Comparison of ENCODE assay signal across 8 mouse cellular contexts in the genomic region with DNA sequence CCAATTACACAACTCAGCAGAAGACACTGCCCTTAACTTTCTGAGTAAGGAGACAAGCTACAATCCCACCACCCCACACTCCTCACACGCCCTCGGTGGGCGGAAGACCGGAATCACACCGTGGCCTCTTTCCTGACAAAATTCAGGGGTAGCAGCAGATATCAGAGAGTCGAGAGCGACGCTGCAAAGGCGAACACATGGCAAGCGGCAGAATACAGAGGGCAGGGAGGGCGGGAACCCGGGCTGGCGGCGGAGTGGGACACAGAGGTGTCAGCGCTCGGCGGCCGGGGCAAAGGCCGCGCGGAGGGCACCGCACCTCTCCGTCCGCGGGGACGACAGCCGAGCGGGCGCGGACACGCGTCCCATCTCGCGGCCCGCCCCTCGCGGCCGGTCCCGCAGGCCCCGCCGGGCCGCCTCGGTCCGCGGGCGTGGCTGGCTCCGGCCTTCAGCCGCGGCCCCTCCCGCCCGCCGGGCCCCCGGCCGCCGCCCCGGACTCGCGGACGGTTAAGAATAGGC. TPM values are rescaled to one million over a fixed set of nuclear protein-coding genes. Genes with fewer than 3 reads are reported as not detected.
DNase-seq lines count a peak whose midpoint lies in the region; ATAC-seq lines count a peak whose summit lies in the region.

No protein-coding gene starts in this region.

- H3K4me2 ChIP-seq in forebrain, embryonic 16.5 days (ENCODE audit: low read length) = peak overlapping the region; percentile 95
- peak overlapping the region; percentile 58 for H3K4me2 ChIP-seq in stomach, embryonic 15.5 days

- H3K4me3 ChIP-seq in forebrain, embryonic 16.5 days (replicated peaks; ENCODE audit: low read length) = peak overlapping the region; percentile 71
- H3K4me3 ChIP-seq in limb, embryonic 10.5 days = peak overlapping the region; percentile 87
- H3K4me3 ChIP-seq in midbrain, embryonic 10.5 days = peak overlapping the region; percentile 79
- peak overlapping the region; percentile 80 for H3K4me3 ChIP-seq in stomach, embryonic 15.5 days (replicated peaks)

- DNase-seq in left cerebral cortex, postnatal 36 days (ENCODE audit: low spot score in 2 of 2) = peak; percentile 12 to 24
- no peak for DNase-seq in left cerebral cortex, postnatal 25 days (ENCODE audit: low spot score in 2 of 2)
- DNase-seq in ZHBTc4 (ENCODE audit: low read depth, low spot score) = peak; percentile 66
- DNase-seq in limb, embryonic 10.5 days (ENCODE audit: low spot score) = peak; percentile 77
- DNase-seq in midbrain, embryonic 10.5 days (ENCODE audit: low spot score) = peak; percentile 69
- no peak for DNase-seq in urinary bladder, adult 18-20 months (ENCODE audit: low spot score in 2 of 2)

- H3K27me3 ChIP-seq in forebrain, embryonic 16.5 days (replicated peaks; ENCODE audit: control insufficient read depth, insufficient read depth, low read length) = no peaks in the 10 kb centered on the region
- H3K27me3 ChIP-seq in limb, embryonic 10.5 days (ENCODE audit: low read depth, poor library complexity, severe bottlenecking) = no peaks in the 10 kb centered on the region
- H3K27me3 ChIP-seq in midbrain, embryonic 10.5 days (ENCODE audit: low read depth, poor library complexity, severe bottlenecking) = no peaks in the 10 kb centered on the region
- no peaks in the 10 kb centered on the region for H3K27me3 ChIP-seq in stomach, embryonic 15.5 days (replicated peaks)

- WGBS in forebrain, embryonic 16.5 days = under 1% methylated on average over 42 of the region's 59 CpGs
- WGBS in limb, embryonic 10.5 days = 2% methylated on average over 58 of the region's 59 CpGs
- under 1% methylated on average over 57 of the region's 59 CpGs for WGBS in midbrain, embryonic 10.5 days
- under 1% methylated on average over 52 of the region's 59 CpGs for WGBS in stomach, embryonic 15.5 days

- peaks cover 17% of the 10 kb centered on the region for H3K4me1 ChIP-seq in forebrain, embryonic 16.5 days (replicated peaks; ENCODE audit: control insufficient read depth, insufficient read depth, low read length)
- peaks cover 36% of the 10 kb centered on the region for H3K4me1 ChIP-seq in limb, embryonic 10.5 days
- H3K4me1 ChIP-seq in midbrain, embryonic 10.5 days = peaks cover 38% of the 10 kb centered on the region
- H3K4me1 ChIP-seq in stomach, embryonic 15.5 days = peaks cover 14% of the 10 kb centered on the region; the same call in 1 of the 2 replicates

- intact Hi-C loops in left cerebral cortex, postnatal 36 days (cut with DNase I) = loop anchor here (5.0 kb wide), 1 partner anchor 38 kb away; no protein-coding TSS in a partner anchor
- intact Hi-C loops in left cerebral cortex, postnatal 25 days (cut with DNase I) = loop anchor here (5.0 kb wide), 2 partner anchors 97 to 157 kb away; partner anchors contain the start of gene Wdr77

- H3K27ac ChIP-seq in forebrain, embryonic 16.5 days (ENCODE audit: low read length) = peak overlapping the region; percentile 79
- peak overlapping the region; percentile 96 for H3K27ac ChIP-seq in limb, embryonic 10.5 days
- peak overlapping the region; percentile 95 for H3K27ac ChIP-seq in midbrain, embryonic 10.5 days (replicated peaks)
- H3K27ac ChIP-seq in stomach, embryonic 15.5 days = peak overlapping the region; percentile 91

- peak; percentile 71 for ATAC-seq in forebrain, embryonic 16.5 days
- peak; percentile 78 for ATAC-seq in stomach, embryonic 15.5 days (ENCODE audit: insufficient read depth, low FRiP score, low read depth)

- no peaks in the 10 kb centered on the region for H3K36me3 ChIP-seq in forebrain, embryonic 16.5 days (ENCODE audit: control insufficient read depth, insufficient read depth)
- no peaks in the 10 kb centered on the region for H3K36me3 ChIP-seq in limb, embryonic 10.5 days
- H3K36me3 ChIP-seq in midbrain, embryonic 10.5 days = no peaks in the 10 kb centered on the region
- no peaks in the 10 kb centered on the region for H3K36me3 ChIP-seq in stomach, embryonic 15.5 days

- no peaks in the 10 kb centered on the region for H3K9me3 ChIP-seq in forebrain, embryonic 16.5 days (ENCODE audit: control insufficient read depth, low read length)
- no peaks in the 10 kb centered on the region for H3K9me3 ChIP-seq in limb, embryonic 10.5 days (replicated peaks)
- no peaks in the 10 kb centered on the region for H3K9me3 ChIP-seq in midbrain, embryonic 10.5 days (replicated peaks)
- no peaks in the 10 kb centered on the region for H3K9me3 ChIP-seq in stomach, embryonic 15.5 days

- H3K9ac ChIP-seq in forebrain, embryonic 16.5 days (replicated peaks; ENCODE audit: low read depth, low read length) = peak overlapping the region; percentile 89
- peak overlapping the region; percentile 92 for H3K9ac ChIP-seq in stomach, embryonic 15.5 days

RNA-seq across cellular contexts. Expression of gene Rap1a, which starts 0.4 kb away (rescaled TPM):
- 10 to 100 TPM; 57.7 to 72.0 TPM for total RNA-seq in left cerebral cortex, postnatal 36 days (2021)
- total RNA-seq in left cerebral cortex, postnatal 25 days (2021) = 10 to 100 TPM; 71.5 to 76.4 TPM
- polyA plus RNA-seq in forebrain, embryonic 16.5 days (2015; fragmentation: Nextera tagmentation; extraction: Ambion mirVana) = 67.7 and 87.5 TPM in 2 replicates
- polyA plus RNA-seq in limb, embryonic 10.5 days (2016; fragmentation: Nextera tagmentation; extraction: Ambion mirVana) = 67.3 and 71.6 TPM in 2 replicates
- 72.5 and 79.7 TPM in 2 replicates for polyA plus RNA-seq in midbrain, embryonic 10.5 days (2016; fragmentation: Nextera tagmentation; extraction: Ambion mirVana)
- polyA plus RNA-seq in stomach, embryonic 15.5 days (2015; fragmentation: Nextera tagmentation; extraction: Ambion mirVana) = 141 and 146 TPM in 2 replicates

Comparison
In these comparisons a context has a peak if more than half of its experiments do, and no peak if none do; other contexts are left out.
1. DNase-seq: peak in left cerebral cortex, postnatal 36 days (2 of 2), ZHBTc4 (single experiment), limb, embryonic 10.5 days (single experiment) and midbrain, embryonic 10.5 days (single experiment); none in left cerebral cortex, postnatal 25 days (0 of 2) and urinary bladder, adult 18-20 months (0 of 2).
2. Peak in every context shown above with its lines, with median percentiles within 50 percentile points of each other: H3K27ac ChIP-seq and H3K4me3 ChIP-seq.